Mouse (Mus musculus): ENCODE data around the gene Ttc23. TPM values are rescaled to one million over a fixed set of nuclear protein-coding genes. Genes with fewer than 3 reads are reported as not detected.

The Ttc23 gene
- polyA plus RNA-seq, 1 experiment from 2014 or later: 8.4 TPM

- H3K36me3 ChIP-seq (ENCODE audit: control insufficient read depth, insufficient read depth): no peaks in the 10 kb centered on the region
- no peak overlapping the region for H3K4me3 ChIP-seq (replicated peaks; ENCODE audit: low read length)
- no peak overlapping the region for H3K27ac ChIP-seq (ENCODE audit: low read length)
- H3K27me3 ChIP-seq (replicated peaks; ENCODE audit: control insufficient read depth, insufficient read depth, low read length): no peaks in the 10 kb centered on the region
- no peak for ATAC-seq
- H3K9me3 ChIP-seq (ENCODE audit: control insufficient read depth, low read length): no peaks in the 10 kb centered on the region
- no peaks in the 10 kb centered on the region for H3K4me1 ChIP-seq (replicated peaks; ENCODE audit: control insufficient read depth, insufficient read depth, low read length)
- 86% methylated on average over 16 of the region's 16 CpGs for WGBS
- H3K9ac ChIP-seq (replicated peaks; ENCODE audit: low read depth, low read length): no peak overlapping the region
- no peak overlapping the region for H3K4me2 ChIP-seq (ENCODE audit: low read length)
These were observed 35.8 kb downstream of the Ttc23 start for GRCm38 (mm10) chr7:67683006-67683405.

GRCm38 (mm10) chr7:67686545-67686944, 39.3 kb downstream of the Ttc23 start:
- no peak for ATAC-seq
- Histone ChIP-seq H3K4me3 (replicated peaks; ENCODE audit: low read length) (no peak overlapping the region), H3K4me1 (replicated peaks; ENCODE audit: control insufficient read depth, insufficient read depth, low read length) (no peaks in the 10 kb centered on the region), H3K4me2 (ENCODE audit: low read length) (no peak overlapping the region), H3K27ac (ENCODE audit: low read length) (no peak overlapping the region), H3K36me3 (ENCODE audit: control insufficient read depth, insufficient read depth) (no peaks in the 10 kb centered on the region), H3K27me3 (replicated peaks; ENCODE audit: control insufficient read depth, insufficient read depth, low read length) (no peaks in the 10 kb centered on the region), H3K9ac (replicated peaks; ENCODE audit: low read depth, low read length) (no peak overlapping the region), H3K9me3 (ENCODE audit: control insufficient read depth, low read length) (no peaks in the 10 kb centered on the region)
- 93% methylated on average over 3 of the region's 3 CpGs for WGBS

GRCm38 (mm10) chr7:67688281-67688680, 41.1 kb downstream of the Ttc23 start:
- Histone ChIP-seq H3K36me3 (ENCODE audit: control insufficient read depth, insufficient read depth) (no peaks in the 10 kb centered on the region), H3K4me2 (ENCODE audit: low read length) (no peak overlapping the region), H3K4me3 (replicated peaks; ENCODE audit: low read length) (no peak overlapping the region), H3K9ac (replicated peaks; ENCODE audit: low read depth, low read length) (no peak overlapping the region), H3K27ac (ENCODE audit: low read length) (no peak overlapping the region), H3K27me3 (replicated peaks; ENCODE audit: control insufficient read depth, insufficient read depth, low read length) (no peaks in the 10 kb centered on the region), H3K9me3 (ENCODE audit: control insufficient read depth, low read length) (no peaks in the 10 kb centered on the region), H3K4me1 (replicated peaks; ENCODE audit: control insufficient read depth, insufficient read depth, low read length) (no peaks in the 10 kb centered on the region; the same call in 1 of the 2 replicates)
- WGBS: 16% methylated on average over 3 of the region's 3 CpGs
- ATAC-seq: no peak

GRCm38 (mm10) chr7:67689793-67690192, 42.6 kb downstream of the Ttc23 start:
- no peak overlapping the region for H3K4me3 ChIP-seq (replicated peaks; ENCODE audit: low read length)
- no peaks in the 10 kb centered on the region for H3K9me3 ChIP-seq (ENCODE audit: control insufficient read depth, low read length)
- WGBS: 81% methylated on average over 7 of the region's 7 CpGs
- H3K9ac ChIP-seq (replicated peaks; ENCODE audit: low read depth, low read length): no peak overlapping the region
- H3K4me2 ChIP-seq (ENCODE audit: low read length): no peak overlapping the region
- no peak overlapping the region for H3K27ac ChIP-seq (ENCODE audit: low read length)
- no peaks in the 10 kb centered on the region for H3K27me3 ChIP-seq (replicated peaks; ENCODE audit: control insufficient read depth, insufficient read depth, low read length)
- H3K36me3 ChIP-seq (ENCODE audit: control insufficient read depth, insufficient read depth): no peaks in the 10 kb centered on the region
- no peaks in the 10 kb centered on the region; the same call in 1 of the 2 replicates for H3K4me1 ChIP-seq (replicated peaks; ENCODE audit: control insufficient read depth, insufficient read depth, low read length)
- no peak for ATAC-seq

- H3K36me3 ChIP-seq (ENCODE audit: control insufficient read depth, insufficient read depth): no peaks in the 10 kb centered on the region
- no peaks in the 10 kb centered on the region for H3K27me3 ChIP-seq (replicated peaks; ENCODE audit: control insufficient read depth, insufficient read depth, low read length)
- ATAC-seq: no peak
- H3K4me1 ChIP-seq (replicated peaks; ENCODE audit: control insufficient read depth, insufficient read depth, low read length): no peaks in the 10 kb centered on the region; the same call in 1 of the 2 replicates
- H3K27ac ChIP-seq (ENCODE audit: low read length): no peak overlapping the region
- no peak overlapping the region for H3K4me2 ChIP-seq (ENCODE audit: low read length)
- H3K4me3 ChIP-seq (replicated peaks; ENCODE audit: low read length): no peak overlapping the region
- 84% methylated on average over 6 of the region's 6 CpGs for WGBS
- no peaks in the 10 kb centered on the region for H3K9me3 ChIP-seq (ENCODE audit: control insufficient read depth, low read length)
- no peak overlapping the region for H3K9ac ChIP-seq (replicated peaks; ENCODE audit: low read depth, low read length)
These were observed 43.8 kb downstream of the Ttc23 start for GRCm38 (mm10) chr7:67691036-67691435.

DNA sequence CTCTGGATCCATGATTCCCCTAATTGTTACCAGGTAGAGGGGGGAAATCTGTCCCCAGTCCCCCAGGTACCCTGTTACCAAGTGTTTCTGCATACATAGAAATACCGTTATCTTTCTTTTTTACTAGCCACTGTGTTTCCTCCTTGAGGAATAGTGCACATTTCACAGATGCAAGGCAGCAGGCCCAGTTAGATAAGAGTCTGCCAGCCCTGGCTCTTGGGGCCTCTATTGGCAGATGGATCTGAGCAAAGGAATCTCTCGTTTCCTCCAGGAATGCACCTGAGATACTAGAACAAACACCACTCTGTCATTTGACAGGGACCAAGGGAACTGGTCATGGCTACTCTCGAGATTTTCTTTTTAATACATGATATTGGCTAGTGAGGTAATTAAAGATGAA, 44.9 kb downstream of the Ttc23 start:
- Histone ChIP-seq H3K27ac (ENCODE audit: low read length) (no peak overlapping the region), H3K36me3 (ENCODE audit: control insufficient read depth, insufficient read depth) (no peaks in the 10 kb centered on the region), H3K4me2 (ENCODE audit: low read length) (no peak overlapping the region), H3K27me3 (replicated peaks; ENCODE audit: control insufficient read depth, insufficient read depth, low read length) (no peaks in the 10 kb centered on the region), H3K4me1 (replicated peaks; ENCODE audit: control insufficient read depth, insufficient read depth, low read length) (no peaks in the 10 kb centered on the region; the same call in 1 of the 2 replicates), H3K4me3 (replicated peaks; ENCODE audit: low read length) (no peak overlapping the region), H3K9me3 (ENCODE audit: control insufficient read depth, low read length) (no peaks in the 10 kb centered on the region), H3K9ac (replicated peaks; ENCODE audit: low read depth, low read length) (no peak overlapping the region)
- ATAC-seq: no peak
- WGBS: 87% methylated on average over 3 of the region's 3 CpGs

- Histone ChIP-seq H3K4me2 (ENCODE audit: low read length) (no peak overlapping the region), H3K36me3 (ENCODE audit: control insufficient read depth, insufficient read depth) (no peaks in the 10 kb centered on the region), H3K4me3 (replicated peaks; ENCODE audit: low read length) (no peak overlapping the region), H3K27me3 (replicated peaks; ENCODE audit: control insufficient read depth, insufficient read depth, low read length) (no peaks in the 10 kb centered on the region), H3K9me3 (ENCODE audit: control insufficient read depth, low read length) (no peaks in the 10 kb centered on the region), H3K9ac (replicated peaks; ENCODE audit: low read depth, low read length) (no peak overlapping the region), H3K27ac (ENCODE audit: low read length) (no peak overlapping the region), H3K4me1 (replicated peaks; ENCODE audit: control insufficient read depth, insufficient read depth, low read length) (no peaks in the 10 kb centered on the region; the same call in 1 of the 2 replicates)
- WGBS: 90% methylated on average over 23 of the region's 23 CpGs
- no peak for ATAC-seq
These were observed 45.8 kb downstream of the Ttc23 start for GRCm38 (mm10) chr7:67692791-67693538.

GRCm38 (mm10) chr7:67695906-67696305, 48.7 kb downstream of the Ttc23 start:
- no peak for ATAC-seq
- Histone ChIP-seq H3K4me1 (replicated peaks; ENCODE audit: control insufficient read depth, insufficient read depth, low read length) (no peaks in the 10 kb centered on the region; the same call in 1 of the 2 replicates), H3K36me3 (ENCODE audit: control insufficient read depth, insufficient read depth) (no peaks in the 10 kb centered on the region), H3K4me2 (ENCODE audit: low read length) (no peak overlapping the region), H3K27ac (ENCODE audit: low read length) (no peak overlapping the region), H3K4me3 (replicated peaks; ENCODE audit: low read length) (no peak overlapping the region), H3K9ac (replicated peaks; ENCODE audit: low read depth, low read length) (no peak overlapping the region), H3K27me3 (replicated peaks; ENCODE audit: control insufficient read depth, insufficient read depth, low read length) (no peaks in the 10 kb centered on the region), H3K9me3 (ENCODE audit: control insufficient read depth, low read length) (no peaks in the 10 kb centered on the region)
- WGBS: 93% methylated on average over 7 of the region's 7 CpGs

- ATAC-seq: no peak
- Histone ChIP-seq H3K4me3 (replicated peaks; ENCODE audit: low read length) (no peak overlapping the region), H3K27ac (ENCODE audit: low read length) (no peak overlapping the region), H3K27me3 (replicated peaks; ENCODE audit: control insufficient read depth, insufficient read depth, low read length) (no peaks in the 10 kb centered on the region), H3K9ac (replicated peaks; ENCODE audit: low read depth, low read length) (no peak overlapping the region), H3K9me3 (ENCODE audit: control insufficient read depth, low read length) (no peaks in the 10 kb centered on the region), H3K36me3 (ENCODE audit: control insufficient read depth, insufficient read depth) (no peaks in the 10 kb centered on the region), H3K4me1 (replicated peaks; ENCODE audit: control insufficient read depth, insufficient read depth, low read length) (no peaks in the 10 kb centered on the region), H3K4me2 (ENCODE audit: low read length) (no peak overlapping the region)
- WGBS: 87% methylated on average over 28 of the region's 28 CpGs
These were observed 50.9 kb downstream of the Ttc23 start for GRCm38 (mm10) chr7:67697892-67698630.

Data from forebrain, embryonic 16.5 days (tissue).